23 mouse cellular contexts compared by ENCODE assay signal in genomic region chr14:111008172-111008571, GRCm38 (mm10).
DNase-seq lines count a peak whose midpoint lies in the region; ATAC-seq lines count a peak whose summit lies in the region.
"Had no signal": no experiment of that assay in that cellular context is flagged by ENCODE, and none has a peak within 500 bp of the region (broad histone marks: within the 10 kb centered on the region; RNA-seq: fewer than 3 reads in every experiment).

No protein-coding gene starts in this region.

- H3K27ac ChIP-seq in embryonic facial prominence, embryonic 14.5 days (replicated peaks; ENCODE audit: low read depth, low read length), result no peak overlapping the region
- no peak overlapping the region for H3K27ac ChIP-seq in embryonic facial prominence, embryonic 10.5 days (replicated peaks)
- H3K27ac ChIP-seq in midbrain, embryonic 12.5 days (replicated peaks), result no peak overlapping the region
- no peak overlapping the region for H3K27ac ChIP-seq in midbrain, embryonic 10.5 days (replicated peaks)
- no peak overlapping the region for H3K27ac ChIP-seq in midbrain, embryonic 15.5 days
- H3K27ac ChIP-seq: heart, embryonic 13.5 days; left cerebral cortex, adult 2 months; liver, embryonic 13.5 days had no signal

- WGBS in embryonic facial prominence, embryonic 14.5 days, result 50% methylated on average over 5 of the region's 5 CpGs
- 70% methylated on average over 5 of the region's 5 CpGs for WGBS in embryonic facial prominence, embryonic 10.5 days
- 47% methylated on average over 5 of the region's 5 CpGs for WGBS in midbrain, embryonic 12.5 days
- WGBS in midbrain, embryonic 10.5 days, result 77% methylated on average over 5 of the region's 5 CpGs
- 27% methylated on average over 5 of the region's 5 CpGs for WGBS in midbrain, embryonic 15.5 days

- H3K4me2 ChIP-seq in embryonic facial prominence, embryonic 14.5 days (ENCODE audit: low read depth, low read length), result no peak overlapping the region
- H3K4me2 ChIP-seq in midbrain, embryonic 12.5 days (replicated peaks), result no peak overlapping the region
- no peak overlapping the region for H3K4me2 ChIP-seq in midbrain, embryonic 15.5 days
- H3K4me2 ChIP-seq: heart, embryonic 13.5 days; liver, embryonic 13.5 days had no signal

- ATAC-seq in embryonic facial prominence, embryonic 14.5 days (ENCODE audit: low read depth), result no peak
- peak; percentile 68; the same call in 1 of the 2 replicates for ATAC-seq in midbrain, embryonic 12.5 days (ENCODE audit: low FRiP score, low read depth)
- 0 out of 2 replicates have a peak, but pooled peaks have one; percentile 63 for ATAC-seq in midbrain, embryonic 15.5 days (replicated peaks)
- no peak for ATAC-seq in erythroid progenitor cell, adult 5-6 weeks (replicated peaks; ENCODE audit: low FRiP score, poor library complexity, severe bottlenecking)
- ATAC-seq: CD4-positive, CD25-positive, alpha-beta regulatory T cell, adult 4 months; intestine, postnatal 0 days had no signal

- no peaks in the 10 kb centered on the region for H3K4me1 ChIP-seq in embryonic facial prominence, embryonic 14.5 days (ENCODE audit: control insufficient read depth, insufficient read depth, low read length)
- no peaks in the 10 kb centered on the region for H3K4me1 ChIP-seq in embryonic facial prominence, embryonic 10.5 days
- H3K4me1 ChIP-seq in midbrain, embryonic 12.5 days, result no peaks in the 10 kb centered on the region
- no peaks in the 10 kb centered on the region for H3K4me1 ChIP-seq in midbrain, embryonic 10.5 days
- no peaks in the 10 kb centered on the region for H3K4me1 ChIP-seq in midbrain, embryonic 15.5 days
- H3K4me1 ChIP-seq: heart, embryonic 13.5 days; liver, embryonic 13.5 days had no signal

- H3K27me3 ChIP-seq in embryonic facial prominence, embryonic 14.5 days (replicated peaks; ENCODE audit: control insufficient read depth, insufficient read depth, low read length), result no peaks in the 10 kb centered on the region
- H3K27me3 ChIP-seq in embryonic facial prominence, embryonic 10.5 days (replicated peaks; ENCODE audit: low read depth, poor library complexity, severe bottlenecking), result no peaks in the 10 kb centered on the region
- no peaks in the 10 kb centered on the region for H3K27me3 ChIP-seq in midbrain, embryonic 12.5 days
- no peaks in the 10 kb centered on the region for H3K27me3 ChIP-seq in midbrain, embryonic 10.5 days (ENCODE audit: low read depth, poor library complexity, severe bottlenecking)
- H3K27me3 ChIP-seq in midbrain, embryonic 15.5 days (replicated peaks), result no peaks in the 10 kb centered on the region
- H3K27me3 ChIP-seq: heart, embryonic 13.5 days; liver, embryonic 13.5 days had no signal

- H3K9ac ChIP-seq in embryonic facial prominence, embryonic 14.5 days (ENCODE audit: low read depth, low read length), result no peak overlapping the region
- H3K9ac ChIP-seq in midbrain, embryonic 12.5 days (replicated peaks), result no peak overlapping the region
- no peak overlapping the region for H3K9ac ChIP-seq in midbrain, embryonic 15.5 days
- H3K9ac ChIP-seq: heart, embryonic 13.5 days; liver, embryonic 13.5 days had no signal

- H3K4me3 ChIP-seq in embryonic facial prominence, embryonic 14.5 days (ENCODE audit: low read depth, low read length), result no peak overlapping the region
- H3K4me3 ChIP-seq in embryonic facial prominence, embryonic 10.5 days, result no peak overlapping the region
- no peak overlapping the region for H3K4me3 ChIP-seq in midbrain, embryonic 12.5 days
- no peak overlapping the region for H3K4me3 ChIP-seq in midbrain, embryonic 10.5 days
- H3K4me3 ChIP-seq in midbrain, embryonic 15.5 days, result no peak overlapping the region
- H3K4me3 ChIP-seq: heart, embryonic 13.5 days; left cerebral cortex, adult 2 months; liver, embryonic 13.5 days had no signal

- H3K36me3 ChIP-seq in embryonic facial prominence, embryonic 14.5 days (ENCODE audit: control insufficient read depth, insufficient read depth, low read length), result no peaks in the 10 kb centered on the region
- H3K36me3 ChIP-seq in embryonic facial prominence, embryonic 10.5 days (replicated peaks), result no peaks in the 10 kb centered on the region
- H3K36me3 ChIP-seq in midbrain, embryonic 12.5 days, result no peaks in the 10 kb centered on the region
- no peaks in the 10 kb centered on the region for H3K36me3 ChIP-seq in midbrain, embryonic 10.5 days
- H3K36me3 ChIP-seq in midbrain, embryonic 15.5 days (replicated peaks), result no peaks in the 10 kb centered on the region
- H3K36me3 ChIP-seq: heart, embryonic 13.5 days; liver, embryonic 13.5 days had no signal

- DNase-seq in embryonic facial prominence, embryonic 14.5 days (ENCODE audit: low spot score), result peak; percentile 10
- no peak for DNase-seq in embryonic facial prominence, embryonic 10.5 days (ENCODE audit: low spot score)
- no peak for DNase-seq in midbrain, embryonic 10.5 days (ENCODE audit: low spot score)
- no peak for DNase-seq in layer of hippocampus, postnatal 36 days
- DNase-seq: adrenal gland, postnatal 25 days; cerebellum, adult 11 months; cerebellum, postnatal 10 days; gastrocnemius, postnatal 25 days; heart, adult 18-20 months; heart, postnatal 14 days; layer of hippocampus, adult 9-11 months; liver, embryonic 13.5 days; lung, adult 2 months; lung, postnatal 14 days; right cerebral cortex, postnatal 25 days; spleen, adult 18-20 months had no signal

- H3K9me3 ChIP-seq in embryonic facial prominence, embryonic 14.5 days (ENCODE audit: control insufficient read depth, low read length), result peaks cover 10% of the 10 kb centered on the region
- H3K9me3 ChIP-seq in embryonic facial prominence, embryonic 10.5 days, result peaks cover 8% of the 10 kb centered on the region; the same call in 1 of the 2 replicates
- 0 out of 2 replicates have a peak, but pooled peaks cover 4% of the 10 kb centered on the region for H3K9me3 ChIP-seq in midbrain, embryonic 12.5 days
- H3K9me3 ChIP-seq in midbrain, embryonic 10.5 days (replicated peaks), result peaks cover 13% of the 10 kb centered on the region; the same call in 1 of the 2 replicates
- H3K9me3 ChIP-seq in midbrain, embryonic 15.5 days, result no peaks in the 10 kb centered on the region

Comparison
In these comparisons a context has a peak if more than half of its experiments do, and no peak if none do; other contexts are left out.
1. ATAC-seq: peak in midbrain, embryonic 12.5 days (single experiment) and midbrain, embryonic 15.5 days (single experiment); none in embryonic facial prominence, embryonic 14.5 days (single experiment) and erythroid progenitor cell, adult 5-6 weeks (single experiment).